Mouse (Mus musculus) cortical plate, adult 2 months (tissue): ENCODE data around the gene Ndufv3. TPM values are rescaled to one million over a fixed set of nuclear protein-coding genes. Genes with fewer than 3 reads are reported as not detected.
"Not testable (repeated sequence)": the region's sequence is repeated elsewhere in the genome, so short reads cannot be mapped to it uniquely, and the experiment has no call there.

ENCODE experiments used
- H3K27ac ChIP-seq: fragments of 200-500 bp; 2 replicates; pipeline ENCODE4 v1.5.1; 2012; ENCODE audit warnings: low read length, control low read depth, inconsistent platforms; ENCODE audit not compliant: insufficient read depth
- H3K4me1 ChIP-seq: fragments of 200-500 bp; 2 replicates; pipeline ENCODE4 v1.6.1; 2011; ENCODE audit warnings: low read length; ENCODE audit not compliant: control insufficient read depth, insufficient read depth
- H3K4me3 ChIP-seq: fragments of 200-500 bp; 2 replicates; pipeline ENCODE4 v1.5.1; 2011; ENCODE audit warnings: mild to moderate bottlenecking, low read length, control low read depth; ENCODE audit not compliant: insufficient read depth
- CTCF ChIP-seq: fragments of 200-500 bp; IDR thresholded peaks from 2 replicates; pipeline ENCODE4 v1.5.1; 2011; ENCODE audit warnings: mild to moderate bottlenecking, control low read depth, low read length; ENCODE audit not compliant: insufficient read depth; ENCODE audit errors: extremely low read depth
- POLR2A ChIP-seq: fragments of 200-500 bp; IDR thresholded peaks from 2 replicates; pipeline ENCODE4 v1.6.1; 2011; ENCODE audit warnings: mild to moderate bottlenecking, low read length, control low read depth; ENCODE audit not compliant: insufficient read depth; ENCODE audit errors: extremely low read depth
- polyA plus RNA-seq: library from polyadenylated mRNA; depleted of rRNA; stranded (reverse); fragments of >200 nt; gene quantifications from 2 replicates; pipeline ENCODE4 v1.2.3, GENCODE M21; 2012

Gene Ndufv3
- polyA plus RNA-seq, 1 experiment = 346 TPM

- TF ChIP-seq CTCF (no peak), POLR2A (no peak)
- Histone ChIP-seq H3K4me1 (peaks cover 11% of the 10 kb centered on the region), H3K27ac (no peak overlapping the region), H3K4me3 (no peak overlapping the region)
These were observed 11.7 kb downstream of the Ndufv3 start for GRCm38 (mm10) chr17:31531441-31532158.

GRCm38 (mm10) chr17:31532331-31532730 lies 12.4 kb downstream of the Ndufv3 start:
- H3K27ac ChIP-seq, H3K4me3 ChIP-seq: not testable (repeated sequence)
- H3K4me1 ChIP-seq = peaks cover 11% of the 10 kb centered on the region

- no peak for TF ChIP-seq POLR2A
- Histone ChIP-seq H3K4me1 (peaks cover 11% of the 10 kb centered on the region), H3K27ac (no peak overlapping the region), H3K4me3 (no peak overlapping the region)
These were observed 15.4 kb downstream of the Ndufv3 start for GRCm38 (mm10) chr17:31535358-31535757.

GRCm38 (mm10) chr17:31535871-31536629 lies 16.1 kb downstream of the Ndufv3 start:
- TF ChIP-seq CTCF (no peak), POLR2A (no peak)
- no peak overlapping the region for H3K27ac ChIP-seq
- H3K4me3 ChIP-seq = no peak overlapping the region
- H3K4me1 ChIP-seq = peaks cover 11% of the 10 kb centered on the region

- Histone ChIP-seq H3K27ac (no peak overlapping the region), H3K4me3 (no peak overlapping the region), H3K4me1 (peaks cover 10% of the 10 kb centered on the region)
- TF ChIP-seq CTCF (no peak), POLR2A (no peak)
These were observed 20.2 kb downstream of the Ndufv3 start for GRCm38 (mm10) chr17:31540101-31540500.

GRCm38 (mm10) chr17:31540809-31541459 lies 21.0 kb downstream of the Ndufv3 start:
- TF ChIP-seq POLR2A (no peak), CTCF (no peak)
- H3K27ac ChIP-seq = no peak overlapping the region
- H3K4me3 ChIP-seq = no peak overlapping the region
- peaks cover 2% of the 10 kb centered on the region for H3K4me1 ChIP-seq

GRCm38 (mm10) chr17:31541460-31541831 lies 21.5 kb downstream of the Ndufv3 start:
- no peak overlapping the region for H3K27ac ChIP-seq
- H3K4me1 ChIP-seq = no peaks in the 10 kb centered on the region
- H3K4me3 ChIP-seq = no peak overlapping the region
- no peak for TF ChIP-seq CTCF
- no peak for TF ChIP-seq POLR2A

- Histone ChIP-seq H3K4me1 (no peaks in the 10 kb centered on the region), H3K4me3 (no peak overlapping the region), H3K27ac (no peak overlapping the region)
- TF ChIP-seq CTCF = no peak
- no peak for TF ChIP-seq POLR2A
These were observed 23.7 kb downstream of the Ndufv3 start for GRCm38 (mm10) chr17:31543574-31543973.

- Histone ChIP-seq H3K27ac (no peak overlapping the region), H3K4me1 (no peaks in the 10 kb centered on the region), H3K4me3 (no peak overlapping the region)
- TF ChIP-seq CTCF = no peak
- no peak for TF ChIP-seq POLR2A
These were observed 26.7 kb downstream of the Ndufv3 start for GRCm38 (mm10) chr17:31546444-31547196.

- H3K4me3 ChIP-seq = no peak overlapping the region
- H3K4me1 ChIP-seq = no peaks in the 10 kb centered on the region
- TF ChIP-seq POLR2A (no peak), CTCF (no peak)
- H3K27ac ChIP-seq = no peak overlapping the region
These were observed 28.1 kb downstream of the Ndufv3 start for GRCm38 (mm10) chr17:31547974-31548373.
